9 mouse cellular contexts compared by ENCODE assay signal in genomic region chrX:154713641-154714255, GRCm38 (mm10).
A peak's percentile ranks its signal among the peaks of the same experiment; 100 is the strongest.
DNase-seq lines count a peak whose midpoint lies in the region; ATAC-seq and TF ChIP-seq lines count a peak whose summit lies in the region.
"Had no signal": no experiment of that assay in that cellular context is flagged by ENCODE, and none has a peak within 500 bp of the region (broad histone marks: within the 10 kb centered on the region; RNA-seq: fewer than 3 reads in every experiment).

No protein-coding gene starts in this region.

- 0 out of 2 replicates have a peak overlapping the region, but pooled peaks have one; percentile 8 for H3K9ac ChIP-seq in forebrain, embryonic 11.5 days (ENCODE audit: low read length)
- H3K9ac ChIP-seq in kidney, postnatal 0 days (ENCODE audit: low read depth, low read length): no peak overlapping the region
- no peak overlapping the region for H3K9ac ChIP-seq in stomach, embryonic 15.5 days
- H3K9ac ChIP-seq: liver, embryonic 13.5 days had no signal

- peak; percentile 74 for ATAC-seq in forebrain, embryonic 11.5 days (replicated peaks; ENCODE audit: low FRiP score)
- ATAC-seq in kidney, postnatal 0 days (replicated peaks; ENCODE audit: low FRiP score, low read depth): peak; percentile 61; the same call in 1 of the 2 replicates
- no peak for ATAC-seq in stomach, embryonic 15.5 days (ENCODE audit: insufficient read depth, low FRiP score, low read depth)

- H3K27ac ChIP-seq in forebrain, embryonic 11.5 days (ENCODE audit: low read depth, low read length): no peak overlapping the region
- no peak overlapping the region for H3K27ac ChIP-seq in kidney, postnatal 0 days
- H3K27ac ChIP-seq in stomach, embryonic 15.5 days: no peak overlapping the region
- H3K27ac ChIP-seq: liver, embryonic 13.5 days had no signal

- no peaks in the 10 kb centered on the region for H3K4me1 ChIP-seq in forebrain, embryonic 11.5 days (replicated peaks; ENCODE audit: control insufficient read depth, insufficient read depth, low read length)
- no peaks in the 10 kb centered on the region for H3K4me1 ChIP-seq in kidney, postnatal 0 days (replicated peaks; ENCODE audit: insufficient read depth, low read length)
- no peaks in the 10 kb centered on the region for H3K4me1 ChIP-seq in stomach, embryonic 15.5 days
- H3K4me1 ChIP-seq: liver, embryonic 13.5 days had no signal

- TF ChIP-seq CTCF in kidney, postnatal 0 days (IDR thresholded peaks at IDR 0.05; ENCODE audit: low read depth): no peak

- no peaks in the 10 kb centered on the region for H3K36me3 ChIP-seq in forebrain, embryonic 11.5 days (ENCODE audit: control insufficient read depth, insufficient read depth, low read length)
- no peaks in the 10 kb centered on the region for H3K36me3 ChIP-seq in kidney, postnatal 0 days (ENCODE audit: insufficient read depth, low read length)
- H3K36me3 ChIP-seq in stomach, embryonic 15.5 days: no peaks in the 10 kb centered on the region
- H3K36me3 ChIP-seq: liver, embryonic 13.5 days had no signal

- no peaks in the 10 kb centered on the region for H3K9me3 ChIP-seq in forebrain, embryonic 11.5 days (ENCODE audit: control insufficient read depth, low read length)
- H3K9me3 ChIP-seq in kidney, postnatal 0 days (replicated peaks; ENCODE audit: low read length): no peaks in the 10 kb centered on the region
- no peaks in the 10 kb centered on the region for H3K9me3 ChIP-seq in stomach, embryonic 15.5 days
- H3K9me3 ChIP-seq: liver, embryonic 13.5 days had no signal

- 29% methylated on average over 13 of the region's 27 CpGs for whole genome bisulfite sequencing in forebrain, embryonic 11.5 days
- WGBS in kidney, postnatal 0 days: 39% methylated on average over 20 of the region's 27 CpGs
- WGBS in stomach, embryonic 15.5 days: 43% methylated on average over 25 of the region's 27 CpGs

- peak; percentile 5 for DNase-seq in ovary, postnatal 36 days (ENCODE audit: low spot score)
- DNase-seq in ovary, adult 18-20 months (ENCODE audit: low spot score): no peak
- DNase-seq in forebrain, embryonic 11.5 days (ENCODE audit: low spot score): peak; percentile 48
- peak; percentile 0 for DNase-seq in kidney, postnatal 0 days (ENCODE audit: low spot score)
- no peak for DNase-seq in urinary bladder, adult 2 months (ENCODE audit: low spot score)
- DNase-seq in cerebellum, adult 8-10 months: no peak
- DNase-seq: liver, embryonic 13.5 days had no signal

- no peaks in the 10 kb centered on the region for H3K27me3 ChIP-seq in forebrain, embryonic 11.5 days (ENCODE audit: control insufficient read depth, insufficient read depth, low read length)
- no peaks in the 10 kb centered on the region for H3K27me3 ChIP-seq in kidney, postnatal 0 days (ENCODE audit: insufficient read depth, low read length)
- no peaks in the 10 kb centered on the region for H3K27me3 ChIP-seq in stomach, embryonic 15.5 days (replicated peaks)
- H3K27me3 ChIP-seq: liver, embryonic 13.5 days had no signal

- peak overlapping the region; percentile 42 for H3K4me2 ChIP-seq in forebrain, embryonic 11.5 days (ENCODE audit: low read depth, low read length, severe bottlenecking)
- peak overlapping the region; percentile 50 for H3K4me2 ChIP-seq in kidney, postnatal 0 days (ENCODE audit: low read length)
- H3K4me2 ChIP-seq in stomach, embryonic 15.5 days: peak overlapping the region; percentile 38
- H3K4me2 ChIP-seq: liver, embryonic 13.5 days had no signal

- H3K4me3 ChIP-seq in forebrain, embryonic 11.5 days (ENCODE audit: low read depth, low read length): peak overlapping the region; percentile 17; the same call in 1 of the 2 replicates
- peak overlapping the region; percentile 22; the same call in 1 of the 2 replicates for H3K4me3 ChIP-seq in kidney, postnatal 0 days (replicated peaks; ENCODE audit: low read depth, low read length)
- peak overlapping the region; percentile 21 for H3K4me3 ChIP-seq in stomach, embryonic 15.5 days (replicated peaks)
- H3K4me3 ChIP-seq: erythroblast, embryonic 14.5 days; liver, embryonic 13.5 days had no signal

Comparison
In these comparisons a context has a peak if more than half of its experiments do, and no peak if none do; other contexts are left out.
1. DNase-seq: peak in ovary, postnatal 36 days (single experiment), forebrain, embryonic 11.5 days (single experiment) and kidney, postnatal 0 days (single experiment); none in ovary, adult 18-20 months (single experiment), urinary bladder, adult 2 months (single experiment) and cerebellum, adult 8-10 months (single experiment).
2. Peak in every context shown above with its lines, with median percentiles within 50 percentile points of each other: H3K4me2 ChIP-seq and H3K4me3 ChIP-seq.